Mouse (Mus musculus) testis, postnatal 14 days (tissue): ENCODE results near the gene Cd80.
"Not testable (repeated sequence)": the region's sequence is repeated elsewhere in the genome, so short reads cannot be mapped to it uniquely, and the experiment has no call there.

Experiments
- DNase-seq: peaks from one replicate; pipeline ENCODE4 v3.0.0; 2021; ENCODE audit warnings: low spot score

The Cd80 gene

DNA sequence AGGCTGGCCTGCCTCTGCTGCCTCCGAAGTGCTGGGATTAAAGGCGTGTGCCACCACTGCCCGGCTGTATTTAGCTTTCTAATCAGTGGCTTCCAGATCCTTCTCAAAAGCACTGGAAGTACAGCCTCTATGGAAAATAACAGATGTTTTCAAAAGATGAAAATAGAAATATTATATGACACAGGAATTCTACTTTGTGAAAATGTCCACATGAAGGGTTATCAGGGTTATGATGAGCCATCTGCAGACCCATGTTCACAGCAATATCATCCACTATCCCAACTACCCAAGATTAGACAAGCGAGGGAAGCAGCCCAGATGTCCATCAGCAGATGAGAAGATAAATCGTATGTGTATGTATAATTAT lies 17.1 kb downstream of the Cd80 start:
- no peak for DNase-seq

DNA sequence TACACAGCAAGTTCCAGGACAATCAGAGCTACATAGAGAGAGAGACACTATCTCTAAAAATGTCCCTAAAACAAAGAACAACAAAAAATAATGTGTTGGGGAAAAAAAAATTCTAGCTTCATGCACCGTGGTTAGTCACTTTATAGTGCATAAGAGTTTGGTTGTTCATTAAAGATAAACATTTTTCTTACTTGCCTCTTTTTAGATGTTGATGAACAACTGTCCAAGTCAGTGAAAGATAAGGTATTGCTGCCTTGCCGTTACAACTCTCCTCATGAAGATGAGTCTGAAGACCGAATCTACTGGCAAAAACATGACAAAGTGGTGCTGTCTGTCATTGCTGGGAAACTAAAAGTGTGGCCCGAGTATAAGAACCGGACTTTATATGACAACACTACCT lies 18.3 kb downstream of the Cd80 start:
- DNase-seq: no peak

DNA sequence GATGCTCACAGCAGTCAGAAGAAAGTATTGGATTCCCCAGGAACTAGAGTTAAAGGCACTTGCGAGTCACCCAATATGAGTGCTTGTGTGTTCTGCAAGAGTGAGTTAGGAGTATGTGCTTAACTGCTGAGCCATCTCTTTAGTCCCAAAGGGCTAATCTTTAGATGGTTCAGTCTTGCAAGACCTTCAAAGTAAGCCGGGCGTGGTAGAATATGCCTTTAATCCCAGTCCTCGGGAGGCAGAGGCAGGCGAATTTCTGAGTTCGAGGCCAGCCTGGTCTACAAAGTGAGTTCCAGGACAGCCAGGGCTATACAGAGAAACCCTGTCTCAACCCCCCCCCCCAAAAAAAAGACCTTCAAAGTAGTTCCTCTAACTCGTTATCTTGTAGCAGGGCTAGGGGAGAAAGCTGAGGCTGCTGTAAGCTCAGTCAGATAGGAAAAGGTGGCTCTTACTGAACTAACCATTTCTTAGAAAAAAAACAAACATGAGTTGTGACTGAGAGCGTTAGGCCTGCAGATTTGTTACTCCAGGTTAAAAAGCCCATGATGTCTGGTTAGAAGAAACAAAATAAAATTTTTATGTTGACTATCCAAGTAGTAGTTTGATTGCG lies 19.4 kb downstream of the Cd80 start:
- no peak for DNase-seq

DNA sequence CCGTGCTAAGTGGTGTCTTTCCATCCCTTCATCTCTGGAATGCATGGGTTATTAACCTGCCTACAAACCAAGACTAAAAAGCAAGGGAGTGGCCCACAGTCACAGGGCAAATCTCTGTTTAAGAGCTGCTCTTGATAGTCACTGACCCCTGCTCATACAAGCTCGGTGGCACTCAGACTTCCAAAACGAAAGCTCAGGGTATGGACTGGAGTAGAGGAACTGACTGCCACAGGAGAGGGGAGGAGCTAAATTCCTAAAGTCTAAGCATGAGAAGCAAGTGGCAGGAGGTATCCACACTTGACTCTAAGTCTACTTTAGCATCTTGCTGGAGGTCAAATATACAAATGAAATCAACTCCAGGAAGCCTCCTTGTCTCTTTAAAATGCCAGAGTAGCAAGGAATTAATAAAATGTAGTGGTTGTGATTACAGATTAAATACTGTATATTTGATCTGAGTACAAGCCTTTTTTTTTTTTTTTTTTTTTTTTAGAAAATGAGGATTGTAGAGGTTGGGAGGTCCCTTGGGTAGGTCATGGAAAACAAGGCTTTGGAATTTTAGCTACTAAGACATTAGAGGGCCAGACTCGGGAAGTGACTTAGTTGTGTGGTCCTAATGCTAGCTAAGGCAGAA lies 20.4 kb downstream of the Cd80 start:
- DNase-seq: no peak

DNA sequence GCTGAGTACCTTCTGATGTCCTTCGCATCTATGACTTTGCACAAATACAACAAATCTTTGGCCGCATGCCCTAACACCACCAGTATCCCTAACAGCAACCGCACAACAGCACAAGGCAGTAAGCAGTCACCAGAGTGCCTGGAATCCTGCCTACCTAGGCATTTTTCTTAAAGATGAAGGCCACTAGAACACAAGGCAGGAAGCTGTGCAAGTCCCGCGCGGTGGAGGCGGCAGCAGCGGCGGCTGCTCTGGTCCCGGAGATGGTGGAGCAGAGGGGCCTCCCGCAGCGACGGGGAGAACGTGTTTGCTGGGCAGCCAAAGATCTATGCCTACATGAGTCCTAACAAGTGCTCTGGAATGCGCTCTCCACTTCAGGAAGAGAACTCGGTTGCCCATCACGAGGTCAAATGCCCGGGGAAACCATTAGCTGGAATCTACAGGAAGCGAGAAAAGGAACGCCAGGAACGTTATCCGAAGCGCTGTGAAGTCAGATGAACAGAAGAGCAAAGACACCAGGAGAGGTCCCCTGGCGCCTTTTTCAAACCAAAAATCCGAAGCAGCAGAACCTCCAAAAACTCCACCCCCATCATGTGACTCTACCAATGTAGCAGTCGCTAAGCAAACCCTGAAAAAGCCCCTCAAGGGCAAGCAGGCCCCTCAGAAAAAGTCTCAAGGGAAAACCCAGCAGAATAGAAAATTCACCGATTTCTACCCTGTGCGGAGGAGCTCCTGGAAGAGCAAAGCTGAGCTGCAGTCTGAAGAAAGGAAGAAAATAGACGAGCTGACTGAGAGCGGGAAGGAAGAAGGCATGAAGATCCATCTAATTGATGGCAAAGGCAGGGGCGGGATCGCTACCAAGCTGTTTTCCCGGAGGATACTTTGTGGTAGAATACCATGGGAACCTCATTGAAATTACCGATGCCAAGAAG lies 21.2 kb downstream of the Cd80 start:
- DNase-seq: peak; percentile 23

DNA sequence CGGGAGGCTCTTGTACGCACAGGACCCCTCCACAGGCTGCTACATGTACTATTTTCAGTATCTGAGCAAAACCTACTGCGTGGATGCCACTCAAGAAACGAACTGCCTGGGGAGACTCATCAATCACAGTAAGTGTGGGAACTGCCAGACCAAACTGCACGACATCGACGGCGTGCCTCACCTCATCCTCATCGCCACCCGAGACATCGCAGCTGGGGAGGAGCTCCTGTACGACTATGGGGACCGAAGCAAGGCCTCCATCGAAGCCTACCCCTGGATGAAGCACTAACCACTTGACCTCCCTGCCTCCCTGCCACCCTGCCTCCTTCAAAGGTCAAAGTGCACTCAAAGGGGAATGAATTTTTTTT lies 21.9 kb downstream of the Cd80 start:
- not testable (repeated sequence) for DNase-seq

DNA sequence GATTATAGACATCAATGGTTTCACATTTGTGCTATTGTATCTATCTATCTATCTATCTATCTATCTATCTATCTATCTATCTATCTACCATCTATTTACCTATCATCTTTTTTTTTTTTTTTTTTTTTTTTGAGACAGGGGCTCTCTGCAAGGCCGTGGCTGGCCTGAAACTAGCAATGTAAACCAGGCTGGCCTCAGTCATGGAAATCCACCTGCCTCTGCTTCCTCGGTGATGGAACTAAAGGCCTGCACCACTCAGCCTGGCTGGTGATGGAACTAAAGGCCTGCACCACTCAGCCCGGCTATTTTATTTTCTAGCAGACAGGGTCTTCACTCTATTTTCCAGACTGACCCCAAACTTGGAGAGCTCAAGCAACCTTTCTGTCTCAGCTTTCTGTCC lies 22.9 kb downstream of the Cd80 start:
- no peak for DNase-seq

DNA sequence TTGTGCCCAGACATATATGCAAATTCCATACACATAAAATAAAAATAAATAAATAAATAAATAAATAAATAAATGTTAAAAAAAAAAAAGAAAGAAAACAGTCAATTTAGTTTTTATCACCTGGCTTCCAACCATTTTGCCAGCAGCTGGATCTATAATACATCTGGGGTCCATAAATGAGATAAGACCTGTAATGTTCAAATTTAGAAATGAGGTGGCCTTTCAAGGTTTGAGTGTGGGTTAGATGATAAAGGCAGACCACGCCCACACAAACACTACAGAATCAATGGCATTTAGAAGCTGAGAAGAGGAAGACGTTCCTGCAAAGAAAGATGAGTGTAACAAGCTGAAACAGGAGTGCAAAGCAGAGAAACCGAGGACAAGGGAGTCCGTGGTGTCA lies 26.0 kb downstream of the Cd80 start:
- DNase-seq: no peak

DNA sequence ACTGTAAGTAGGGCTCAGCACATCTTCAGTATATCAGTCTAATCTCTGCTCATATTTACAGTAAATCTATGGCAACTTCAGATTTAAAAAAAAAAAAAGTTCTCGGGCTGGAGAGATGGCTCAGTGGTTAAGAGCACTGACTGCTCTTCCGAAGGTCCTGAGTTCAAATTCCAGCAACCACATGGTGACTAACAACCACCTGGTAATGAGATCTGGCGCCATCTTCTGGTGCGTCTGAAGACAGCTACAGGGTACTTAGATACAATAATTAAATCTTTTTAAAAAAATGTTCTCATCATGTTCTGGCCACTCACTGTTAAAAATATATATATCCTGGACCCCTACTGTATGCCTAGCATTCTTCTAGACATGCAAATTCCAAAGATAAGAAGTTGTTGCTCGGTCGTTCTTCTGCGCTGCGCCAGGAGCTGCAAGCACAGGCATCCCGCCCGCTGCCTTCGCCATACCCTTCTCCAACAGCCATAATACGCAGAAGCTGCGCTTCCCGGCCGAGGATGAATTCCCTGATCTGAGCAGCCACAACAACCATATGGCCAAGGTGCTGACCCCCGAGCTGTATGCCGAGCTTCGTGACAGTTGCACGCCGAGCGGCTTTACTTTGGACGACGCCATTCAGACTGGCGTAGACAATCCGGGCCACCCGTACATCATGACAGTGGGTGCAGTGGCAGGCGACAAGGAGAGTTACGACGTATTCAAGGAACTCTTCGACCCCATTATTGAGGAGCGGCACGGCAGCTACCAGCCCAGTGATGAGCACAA lies 27.6 kb downstream of the Cd80 start:
- DNase-seq: no peak

DNA sequence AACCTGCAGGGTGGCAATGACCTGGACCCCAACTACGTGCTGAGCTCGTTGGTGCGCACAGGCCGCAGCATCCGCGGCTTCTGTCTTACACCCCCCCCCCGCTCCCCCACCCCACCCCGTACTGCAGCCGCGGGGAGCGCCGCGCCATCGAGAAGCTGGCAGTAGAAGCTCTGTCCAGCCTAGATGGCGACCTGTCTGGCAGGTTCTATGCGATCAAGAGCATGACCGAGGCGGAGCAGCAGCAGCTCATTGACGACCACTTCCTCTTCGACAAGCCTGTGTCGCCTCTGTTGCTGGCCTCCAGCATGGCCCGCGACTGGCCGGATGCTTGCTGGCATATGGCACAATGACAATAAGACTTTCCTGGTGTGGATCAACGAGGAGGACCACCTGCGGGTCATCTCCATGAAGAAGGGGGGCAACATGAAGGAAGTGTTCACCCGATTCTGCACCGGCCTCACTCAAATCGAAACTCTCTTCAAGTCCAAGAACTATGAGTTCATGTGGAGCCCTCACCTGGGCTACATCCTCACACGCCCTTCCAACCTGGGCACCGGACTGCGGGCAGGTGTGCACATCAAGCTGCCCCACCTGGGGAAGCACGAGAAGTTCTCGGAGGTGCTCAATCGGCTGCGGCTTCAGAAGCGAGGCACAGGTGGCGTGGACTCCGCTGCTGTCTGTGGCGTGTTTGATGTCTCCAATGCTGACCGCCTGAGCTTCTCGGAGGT lies 28.4 kb downstream of the Cd80 start:
- DNase-seq: peak; percentile 30

DNA sequence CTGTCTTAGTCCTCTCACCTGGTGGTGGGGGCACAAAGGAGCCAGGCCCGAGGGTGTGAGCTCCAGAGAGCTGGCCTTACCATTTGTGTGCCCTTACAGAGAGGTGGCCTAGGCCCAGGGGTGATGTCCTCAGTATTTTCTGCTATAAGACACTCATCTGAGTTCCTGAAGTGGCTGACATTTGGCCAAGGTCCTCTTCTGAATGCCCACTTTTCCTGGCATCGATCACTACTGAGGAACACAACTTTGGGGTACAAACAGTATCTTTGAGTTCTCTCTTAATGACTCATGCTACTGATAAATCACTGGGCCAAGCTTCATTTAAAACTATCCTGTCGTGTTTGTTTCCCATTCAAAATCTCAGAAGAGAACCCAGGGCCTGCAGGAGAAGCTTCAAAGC lies 37.2 kb downstream of the Cd80 start:
- no peak for DNase-seq

DNA sequence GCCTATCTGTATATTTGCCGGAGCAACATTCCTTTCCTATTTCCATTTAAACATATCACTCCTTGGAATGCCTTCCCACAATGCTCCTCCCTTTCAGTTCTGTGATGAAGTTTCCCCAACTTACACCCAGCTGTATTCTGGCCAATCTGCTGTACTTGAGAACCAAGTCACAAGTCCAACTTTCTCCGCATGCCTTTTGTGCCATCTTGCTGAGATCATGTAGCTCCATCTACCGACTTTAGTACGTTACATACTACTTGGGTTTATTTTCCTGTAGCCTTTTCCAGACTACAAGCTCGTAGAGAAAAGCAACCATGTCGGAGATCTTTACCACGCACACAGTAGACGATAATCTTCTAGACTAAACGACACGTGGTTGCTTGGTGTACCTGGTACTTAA lies 38.5 kb downstream of the Cd80 start:
- DNase-seq: no peak

DNA sequence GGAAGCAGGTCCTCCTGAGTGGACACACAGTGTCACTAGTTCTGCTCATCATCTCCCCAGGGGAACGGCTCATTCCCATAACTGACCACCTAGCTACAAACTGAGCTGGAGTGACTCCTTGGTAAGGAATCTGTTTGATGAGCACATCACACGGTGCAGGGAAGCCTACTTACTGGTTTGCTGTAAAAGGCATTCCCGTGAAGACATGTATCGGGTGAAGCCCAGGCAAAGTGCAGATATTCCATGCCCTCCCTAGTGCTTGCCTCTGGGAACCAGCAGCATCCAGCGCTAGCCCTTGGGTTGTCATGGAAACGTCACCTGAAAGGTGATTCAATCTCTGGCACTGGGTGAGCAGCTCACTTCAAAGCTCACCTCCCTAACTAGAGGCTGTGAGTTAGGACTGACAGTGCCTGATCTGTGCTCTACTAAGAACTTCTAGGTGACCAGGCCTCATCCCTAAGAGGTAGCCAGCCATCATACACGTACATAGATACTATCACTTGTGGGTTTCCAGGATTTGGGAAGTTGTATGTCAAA lies 41.3 kb downstream of the Cd80 start:
- DNase-seq: no peak

DNA sequence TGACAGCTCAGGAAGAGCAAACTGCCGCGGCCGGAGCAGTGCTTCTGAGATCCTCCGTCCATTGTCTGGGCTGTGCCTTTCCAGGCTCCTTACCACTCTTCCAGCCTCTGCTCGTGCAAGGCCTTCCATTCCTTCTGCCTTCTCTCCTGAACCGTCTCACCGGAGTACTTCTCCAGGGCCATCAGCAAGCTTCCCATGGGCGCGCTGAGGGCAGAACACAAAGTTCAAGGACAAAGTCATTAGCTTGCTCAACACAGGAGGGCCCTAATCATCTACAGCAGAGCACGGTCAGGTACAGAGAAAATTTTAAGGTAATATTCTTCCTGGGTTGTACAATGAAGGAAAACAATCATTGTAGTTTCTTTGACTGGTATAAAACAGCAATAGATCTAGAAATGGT lies 47.1 kb downstream of the Cd80 start:
- no peak for DNase-seq

DNA sequence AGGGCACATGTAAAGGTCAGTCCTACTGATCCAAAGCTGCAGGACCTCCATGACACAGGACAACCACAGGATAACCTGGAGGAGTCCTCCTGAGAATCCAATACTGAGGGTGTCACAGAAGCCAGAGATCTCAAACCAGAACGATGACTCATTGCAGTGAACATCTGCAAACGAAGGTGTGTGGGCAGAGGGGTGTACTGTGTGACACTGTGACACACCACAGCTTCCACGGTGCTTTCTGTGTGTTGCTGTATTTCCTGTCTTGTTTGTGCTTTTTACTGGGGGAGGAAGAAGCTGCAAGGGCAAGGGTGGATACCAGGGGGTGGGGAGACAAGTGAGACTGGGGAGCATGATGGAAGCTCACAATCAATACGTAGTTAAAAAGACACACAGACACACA lies 48.2 kb downstream of the Cd80 start:
- no peak for DNase-seq

DNA sequence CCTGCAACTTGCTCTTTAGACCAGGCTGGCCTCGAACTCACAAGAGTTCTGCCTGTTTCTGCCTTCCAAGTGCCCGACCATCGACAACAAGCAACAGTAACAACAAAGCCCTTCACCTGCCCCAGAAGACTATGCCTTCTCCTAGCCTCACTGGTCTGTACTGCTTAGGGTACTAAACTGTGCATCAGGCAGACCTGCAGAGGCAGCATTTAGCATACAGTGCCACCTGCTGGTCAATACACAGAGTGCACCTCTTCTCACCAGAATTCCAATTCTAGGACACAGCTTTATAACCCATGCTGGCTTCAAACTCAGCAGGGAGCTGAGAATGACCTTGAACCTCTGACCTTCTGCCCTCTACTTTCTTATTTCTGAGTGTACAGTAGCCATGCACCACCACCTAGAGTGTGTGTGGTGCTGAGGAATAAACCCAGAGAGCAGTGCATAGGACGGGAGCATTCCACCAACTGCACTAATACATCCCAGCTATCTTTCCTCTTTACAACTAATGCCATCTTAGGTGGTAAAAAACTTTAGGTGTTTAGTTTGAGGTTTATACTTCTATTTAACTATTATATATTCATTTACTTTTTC lies 50.8 kb downstream of the Cd80 start:
- peak; percentile 33 for DNase-seq

DNA sequence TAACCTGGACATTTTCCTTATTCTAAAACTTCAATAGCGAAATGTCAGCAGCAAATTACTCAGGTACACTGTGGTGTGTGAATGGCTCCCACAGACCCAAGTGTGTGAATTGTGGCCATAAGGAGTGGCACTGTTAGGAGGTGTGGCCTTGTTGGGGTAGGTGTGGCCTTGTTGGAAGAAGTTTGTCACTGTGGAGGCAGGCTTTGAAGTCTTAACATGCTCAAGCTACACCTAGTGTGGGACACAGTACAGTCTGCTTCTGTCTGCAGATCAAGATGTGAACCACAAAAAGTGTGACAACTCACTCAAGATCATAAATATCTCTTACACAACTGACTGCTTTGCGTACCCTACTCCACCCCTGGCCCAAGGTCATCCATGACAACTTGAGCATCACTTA lies 55.5 kb downstream of the Cd80 start:
- DNase-seq: no peak

DNA sequence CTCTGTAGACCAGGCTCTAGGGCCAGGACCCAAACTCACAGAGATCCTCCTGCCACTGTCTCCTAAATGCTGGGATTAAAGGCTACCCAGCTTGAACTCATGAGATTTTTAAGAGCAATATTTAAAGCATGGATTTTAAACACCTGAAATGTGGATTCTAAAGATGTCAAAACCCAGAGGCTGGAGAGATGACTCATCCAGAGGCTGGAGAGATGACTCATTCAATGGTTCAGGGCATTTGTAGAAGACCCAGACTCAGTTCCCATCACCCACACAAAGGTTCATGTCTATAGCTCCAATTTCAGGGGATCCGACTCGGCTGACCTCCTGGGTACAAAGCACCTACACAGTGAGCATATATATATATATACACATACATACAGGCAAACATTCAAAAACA lies 63.8 kb downstream of the Cd80 start:
- no peak for DNase-seq

DNA sequence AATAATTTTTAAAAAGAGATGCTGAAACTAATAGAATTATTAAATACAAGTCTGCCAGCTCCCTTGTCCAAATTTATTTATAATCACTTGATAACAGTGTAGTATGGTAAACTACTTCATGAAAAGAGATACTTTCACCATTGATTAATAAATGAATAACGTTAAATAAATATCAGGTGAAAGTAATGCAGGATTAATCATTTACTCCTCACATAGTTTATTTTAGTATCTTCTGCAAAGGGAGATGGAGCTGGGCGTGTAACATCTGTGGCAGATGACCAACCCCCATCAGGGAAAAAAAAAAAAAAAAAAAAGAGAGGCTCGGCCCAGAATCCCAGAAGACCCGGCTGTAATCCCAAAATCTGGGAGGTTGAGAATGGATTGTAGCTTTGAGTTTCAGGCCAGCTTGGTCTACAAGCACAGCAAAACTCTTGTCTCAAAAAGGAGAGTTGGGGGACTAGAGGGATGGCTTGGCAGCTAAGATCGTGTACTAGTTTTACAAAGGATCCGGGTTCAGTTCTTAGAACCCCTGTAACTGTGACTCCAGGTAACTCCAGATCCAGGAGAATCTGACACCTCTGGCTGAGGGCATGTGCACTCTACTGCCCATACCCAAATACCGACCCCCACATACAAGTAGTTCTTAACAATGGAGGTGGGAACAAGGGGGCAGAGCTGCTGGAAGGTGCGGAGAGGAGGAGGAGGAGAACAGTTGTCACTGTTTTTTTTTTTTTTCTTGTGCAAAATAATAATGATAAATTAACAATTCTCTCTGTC lies 66.0 kb downstream of the Cd80 start:
- no peak for DNase-seq
